Mouse (Mus musculus): Measurements from ENCODE around the gene Gstt1.
"Not testable (repeated sequence)": the region's sequence is repeated elsewhere in the genome, so short reads cannot be mapped to it uniquely, and the experiment has no call there.

Gstt1 gene

DNA sequence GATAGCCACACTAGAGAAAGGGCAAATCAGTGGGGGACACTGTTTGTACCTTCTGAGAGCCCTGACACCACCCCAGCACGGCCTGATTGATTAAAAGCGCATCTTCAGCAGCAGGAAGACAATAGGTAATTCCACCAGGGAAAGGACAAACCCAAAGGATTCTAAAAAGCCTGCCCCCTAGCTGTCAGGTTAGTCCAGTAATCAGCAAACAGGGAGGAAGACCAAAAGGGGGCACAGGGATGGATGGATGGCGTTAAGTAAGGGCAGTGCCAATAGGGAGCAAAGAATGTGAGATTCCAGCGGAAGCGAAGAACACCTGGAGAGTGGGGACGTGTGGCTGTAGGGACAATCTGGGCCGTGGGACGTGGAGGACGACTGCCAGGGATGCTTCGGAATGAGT is 20.3 kb upstream of the Gstt1 start:
- DNase-seq (ENCODE audit: low spot score in 2 of 2), result no peak

DNA sequence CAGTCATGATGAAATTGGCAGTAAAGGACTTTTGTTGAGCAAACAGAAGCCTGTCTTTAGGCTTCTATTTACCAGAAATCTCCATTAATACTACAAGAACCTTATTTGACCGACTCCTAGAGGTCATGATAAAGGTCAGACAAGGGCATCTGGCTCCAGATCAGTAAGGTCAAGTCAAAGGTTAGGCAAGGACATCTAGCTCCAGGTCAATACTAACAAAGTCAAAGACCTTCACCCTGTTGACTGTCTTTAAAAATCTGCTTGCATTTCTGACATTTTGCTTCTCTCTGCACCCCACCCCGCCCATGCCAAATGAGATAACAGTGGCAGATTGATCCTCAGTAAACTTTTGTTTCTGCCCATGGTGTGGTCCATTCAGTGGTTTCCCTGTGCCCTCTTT is 5.8 kb upstream of the Gstt1 start:
- DNase-seq (ENCODE audit: low spot score in 2 of 2), result no peak

DNA sequence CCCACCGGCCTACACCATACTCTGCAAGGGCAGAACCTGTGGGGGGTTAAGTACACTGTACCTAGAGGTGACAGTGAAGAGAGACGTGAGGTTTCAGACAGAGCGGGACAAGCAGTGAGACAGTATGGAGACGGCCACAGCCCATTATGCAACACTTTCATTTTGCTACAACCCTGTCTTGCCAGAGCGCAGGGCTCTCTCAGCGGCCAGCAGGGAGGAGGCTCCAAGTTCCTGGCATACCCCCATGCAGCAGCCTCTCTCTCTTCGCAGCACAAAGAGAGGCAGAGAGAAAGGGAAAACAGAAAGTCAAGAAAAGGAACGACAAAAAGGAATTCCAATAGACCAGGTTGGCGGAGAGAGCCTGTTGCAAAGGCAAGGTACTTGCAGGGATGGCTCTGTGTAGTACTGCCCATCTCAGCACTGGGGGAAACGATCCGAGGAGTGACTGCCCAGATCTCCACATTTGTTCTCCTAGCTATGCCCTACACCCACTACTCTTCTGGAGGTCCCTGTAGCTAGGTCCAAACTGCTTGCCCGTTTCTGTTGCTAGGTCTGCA is 687 bp downstream of the Gstt1 start:
- DNase-seq (ENCODE audit: low spot score in 2 of 2), result peak; percentile 8 to 24

DNA sequence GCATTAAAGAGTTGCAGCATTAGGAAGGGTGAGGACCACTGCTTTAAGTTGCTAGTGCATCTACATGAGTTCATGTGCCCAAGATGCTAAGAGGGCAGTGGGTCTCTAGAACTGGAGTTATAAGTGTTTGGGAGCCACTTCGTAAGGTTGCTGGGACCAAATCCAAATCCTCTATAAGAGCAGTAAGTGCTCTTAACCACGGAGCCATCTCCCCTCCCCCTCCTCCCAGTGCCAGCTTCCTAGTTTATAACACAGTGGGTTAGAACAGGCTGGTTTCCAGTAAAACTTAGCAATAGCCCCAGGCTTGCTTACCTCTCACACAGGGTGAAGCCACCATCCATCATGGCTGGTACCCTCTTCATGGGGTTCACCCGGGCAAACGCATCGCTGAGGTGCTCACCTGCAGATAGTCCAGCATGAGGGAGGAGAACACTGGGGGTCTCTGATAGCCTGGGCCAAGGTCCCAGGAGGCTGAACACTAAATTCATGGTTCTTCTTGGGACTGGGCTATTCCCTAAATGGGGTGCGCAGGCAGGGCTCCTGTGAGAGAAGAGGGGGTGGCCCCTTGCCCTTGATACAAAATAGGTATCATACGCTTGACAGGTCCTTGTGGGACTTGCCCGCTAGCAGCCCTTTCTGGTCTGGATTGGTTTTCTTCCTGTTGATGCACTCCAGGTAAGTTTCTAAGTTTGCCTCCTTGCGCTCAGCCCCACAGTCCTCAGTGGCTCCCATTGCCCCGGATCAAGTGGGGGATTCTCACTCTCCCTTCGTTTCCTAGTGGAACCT is 1.5 kb downstream of the Gstt1 start:
- no peak for DNase-seq (ENCODE audit: low spot score in 2 of 2)

DNA sequence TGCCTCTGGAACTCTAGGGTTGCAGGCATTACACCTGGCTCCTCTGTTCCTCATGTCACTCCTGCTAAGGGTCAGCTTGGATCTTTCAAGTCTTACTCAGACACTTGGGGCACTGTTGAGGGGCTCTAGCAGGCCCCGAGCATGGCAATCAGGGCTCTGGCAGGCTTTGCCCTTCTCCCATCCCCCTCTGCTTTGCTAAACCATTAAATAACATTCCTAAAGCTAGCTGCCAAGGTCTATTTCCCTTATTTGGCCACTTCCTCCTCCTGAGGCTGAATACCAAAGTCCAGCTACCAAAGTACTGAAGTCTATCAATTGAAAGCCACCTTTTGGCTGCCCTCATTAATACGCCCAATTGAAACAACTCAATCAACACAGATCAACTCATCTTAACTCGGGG is 3.5 kb downstream of the Gstt1 start:
- DNase-seq (ENCODE audit: low spot score in 2 of 2), result no peak

DNA sequence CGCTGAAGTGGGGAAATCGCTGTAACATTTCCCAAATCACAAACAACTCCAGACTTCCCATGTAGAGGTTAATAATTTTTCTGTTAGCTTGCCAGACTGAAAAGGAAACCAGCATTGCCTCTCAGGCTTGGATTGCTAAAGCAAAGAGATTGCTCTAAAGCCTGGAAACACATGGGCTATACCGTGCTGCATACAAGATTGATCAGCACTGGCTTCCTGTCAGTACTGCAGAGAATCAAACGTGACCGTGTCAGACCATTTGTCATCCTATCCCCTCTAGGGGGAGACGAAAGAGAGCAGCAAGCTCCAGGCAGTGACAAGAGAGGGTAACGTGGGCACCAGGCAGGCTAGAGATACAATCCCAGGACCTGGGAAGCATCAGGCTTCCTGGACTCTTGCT is 7.6 kb downstream of the Gstt1 start:
- no peak for DNase-seq (ENCODE audit: low spot score in 2 of 2)

DNA sequence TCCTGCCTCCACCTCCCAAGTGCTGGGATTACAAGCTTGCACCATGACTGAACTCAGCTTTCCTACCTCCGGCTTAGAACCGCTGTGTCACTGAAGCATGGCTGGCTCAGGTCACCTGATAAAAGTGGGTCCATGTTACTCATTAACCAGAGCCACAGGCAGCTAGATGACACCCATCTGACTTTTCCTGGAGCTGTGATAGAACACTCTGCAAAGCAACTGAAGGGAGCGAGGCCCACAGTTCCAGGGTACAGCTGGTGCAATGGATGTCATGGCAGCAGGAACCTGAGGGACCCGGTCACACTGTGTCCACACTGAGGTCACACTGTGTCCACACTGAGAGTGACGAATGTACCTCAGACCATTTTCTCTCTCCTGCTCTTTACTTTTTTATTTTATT is 8.5 kb downstream of the Gstt1 start:
- no peak for DNase-seq (ENCODE audit: low spot score in 2 of 2)

DNA sequence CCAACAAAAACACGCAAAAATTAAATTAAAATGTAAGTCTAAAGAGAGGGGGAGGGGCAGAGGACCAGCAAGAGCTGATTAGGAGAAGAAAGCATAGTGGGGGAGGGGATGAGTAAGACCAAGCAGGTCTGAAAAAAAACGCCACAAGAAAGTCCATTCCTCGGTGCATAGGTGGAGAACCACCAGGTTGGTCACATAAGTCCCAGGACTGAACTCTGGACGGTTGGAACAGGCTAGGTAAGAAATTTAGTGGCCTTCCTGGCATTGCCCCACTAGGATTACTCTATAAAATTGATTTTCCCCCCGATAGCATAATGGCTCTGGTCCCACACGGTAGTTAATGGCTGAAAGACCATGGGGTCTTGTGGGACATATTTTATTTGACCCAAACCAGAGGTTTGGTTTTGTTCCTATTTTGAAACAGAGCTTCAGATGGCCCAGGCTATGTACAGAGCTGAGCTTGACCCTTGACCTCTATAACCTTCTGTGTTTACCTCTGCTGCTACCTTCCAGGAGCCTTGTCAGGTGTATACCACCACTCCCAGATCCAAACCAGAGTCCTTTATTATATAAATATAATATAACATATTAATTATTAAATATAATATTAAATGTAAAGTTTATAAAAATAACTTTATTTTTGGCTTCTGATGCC is 9.2 kb downstream of the Gstt1 start:
- no peak for DNase-seq (ENCODE audit: low spot score in 2 of 2)

DNA sequence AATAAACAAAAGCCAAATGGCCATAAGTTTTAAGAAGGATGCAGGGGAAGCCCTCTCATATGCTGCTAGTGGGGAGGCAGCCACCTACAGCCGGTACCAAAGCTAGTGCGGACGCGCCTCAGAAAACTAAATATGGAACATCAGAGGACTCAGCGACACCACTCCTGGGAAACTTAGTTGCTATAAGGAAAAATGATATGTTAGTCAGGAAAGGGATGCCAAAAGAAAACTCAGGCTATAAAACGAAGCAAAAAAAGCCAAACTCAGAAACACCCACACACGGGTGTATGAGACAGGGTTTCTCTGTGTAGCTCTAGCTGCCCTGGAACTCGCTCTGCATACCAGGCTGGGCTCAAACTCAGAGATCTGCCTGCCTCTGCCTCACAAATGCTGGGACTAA is 10.1 kb downstream of the Gstt1 start:
- DNase-seq (ENCODE audit: low spot score in 2 of 2), result no peak

DNA sequence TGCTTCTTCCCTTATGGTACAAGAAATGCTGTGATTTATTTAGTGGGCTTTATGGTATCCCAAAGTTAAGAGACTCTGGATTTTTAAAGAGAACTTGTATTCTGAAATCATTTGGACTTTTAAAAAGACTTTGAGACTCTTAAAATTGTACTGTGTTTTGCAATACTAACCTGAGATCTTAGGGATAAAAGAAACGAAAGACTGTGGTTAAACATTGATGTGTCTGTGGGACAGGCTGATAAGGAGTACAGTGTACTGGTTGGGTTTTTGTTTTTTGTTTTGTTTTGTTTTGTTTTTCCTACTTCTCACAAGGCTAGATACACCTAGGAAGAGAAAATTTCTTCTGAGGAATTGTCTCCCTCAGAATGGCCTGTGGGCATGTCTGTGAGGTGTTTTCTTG is 12.9 kb downstream of the Gstt1 start:
- DNase-seq (ENCODE audit: low spot score in 2 of 2), result no peak

DNA sequence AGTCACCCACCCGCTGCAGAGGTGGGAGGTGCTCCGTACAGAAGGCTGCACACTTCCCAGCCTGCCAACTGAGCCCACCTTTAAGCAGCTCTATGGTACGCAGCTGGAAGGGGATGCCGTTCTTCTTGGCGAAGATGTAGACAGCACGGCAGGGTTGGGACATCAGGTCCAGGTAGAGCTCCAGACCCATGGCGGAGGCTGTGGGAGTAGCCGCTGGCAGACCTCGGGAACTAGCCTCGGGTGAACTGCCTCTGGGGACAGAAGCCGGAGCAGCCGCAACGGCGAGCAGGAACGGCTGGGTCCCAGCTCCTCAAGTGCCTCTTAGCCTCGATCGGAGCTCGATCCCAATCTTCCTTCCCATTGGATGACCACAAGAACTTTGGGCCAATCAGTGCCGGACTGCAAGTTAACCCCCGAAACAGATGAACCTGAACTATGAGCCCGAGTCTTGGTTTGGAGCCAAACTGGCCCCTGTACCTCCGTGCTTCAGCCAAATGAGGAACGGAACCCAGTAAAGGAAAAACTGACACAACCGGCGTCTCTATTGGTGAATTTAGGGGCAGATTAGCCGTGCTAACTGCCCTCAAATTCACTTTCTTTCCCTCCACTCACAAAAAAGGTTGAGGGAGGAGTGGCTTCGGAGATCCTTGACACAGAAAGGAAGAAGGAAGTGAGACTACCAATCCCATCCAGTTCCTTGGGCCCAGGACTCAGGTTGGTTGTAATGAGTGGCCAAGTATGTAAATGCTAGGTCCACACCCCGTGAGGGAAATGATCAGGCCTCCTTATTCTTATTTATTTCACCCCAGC is 17.4 kb downstream of the Gstt1 start, which contains the start of the genes Gm20441 and Gstt3:
Gene Gm20441 (minus strand): TSS at position 186 of the 810 bp plus-strand sequence.
Gene Gstt3 (minus strand): TSS at position 646 of the 810 bp plus-strand sequence.
- DNase-seq (ENCODE audit: low spot score in 2 of 2), result peak; percentile 9 to 21

DNA sequence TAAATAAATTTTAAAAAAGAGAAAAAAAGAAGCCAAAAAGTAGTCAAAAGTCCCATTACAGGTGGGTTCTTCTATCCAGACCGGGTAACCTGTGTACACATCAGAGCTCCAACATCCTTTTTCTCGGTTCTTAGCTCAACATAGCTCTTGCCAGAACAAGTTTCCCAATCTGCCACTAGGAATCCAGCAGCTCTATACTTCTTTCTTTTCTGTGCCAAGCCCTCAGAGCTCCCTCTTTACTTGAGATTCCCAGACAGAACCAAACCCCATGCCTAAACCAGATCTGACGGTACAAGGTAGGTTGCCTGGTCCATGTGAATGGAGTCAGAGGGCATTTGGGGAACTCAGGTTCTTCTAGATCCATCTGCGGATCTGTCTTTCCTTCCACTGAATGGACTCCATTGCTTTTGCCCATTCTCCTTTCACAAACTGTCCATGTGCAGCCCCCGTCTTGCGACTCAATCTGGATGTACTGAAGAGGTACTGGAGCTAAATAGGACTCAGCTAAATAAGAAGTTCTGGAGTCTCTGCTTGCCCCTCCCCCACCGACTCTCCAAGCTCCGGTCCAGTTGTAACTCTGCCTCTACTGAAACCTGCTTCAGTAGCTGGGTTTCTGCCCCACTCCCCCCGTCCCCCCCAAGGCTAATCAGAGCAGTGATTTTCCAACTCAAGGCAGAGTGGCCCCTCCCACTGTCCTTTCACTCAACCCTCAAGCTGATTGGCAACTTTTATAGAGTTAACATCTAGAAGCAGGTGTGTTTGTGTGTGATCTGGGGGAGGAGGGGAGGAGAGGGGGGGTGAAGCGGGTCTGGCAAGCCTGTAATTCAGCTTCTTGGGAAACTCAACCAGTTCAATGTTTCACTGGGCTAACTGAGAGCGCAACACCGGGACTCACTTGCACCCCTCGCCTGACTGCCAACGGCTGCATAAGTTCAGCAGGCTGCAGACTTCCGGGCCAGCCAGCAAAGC is 18.9 kb downstream of the Gstt1 start:
- DNase-seq (ENCODE audit: low spot score in 2 of 2), result no peak

DNA sequence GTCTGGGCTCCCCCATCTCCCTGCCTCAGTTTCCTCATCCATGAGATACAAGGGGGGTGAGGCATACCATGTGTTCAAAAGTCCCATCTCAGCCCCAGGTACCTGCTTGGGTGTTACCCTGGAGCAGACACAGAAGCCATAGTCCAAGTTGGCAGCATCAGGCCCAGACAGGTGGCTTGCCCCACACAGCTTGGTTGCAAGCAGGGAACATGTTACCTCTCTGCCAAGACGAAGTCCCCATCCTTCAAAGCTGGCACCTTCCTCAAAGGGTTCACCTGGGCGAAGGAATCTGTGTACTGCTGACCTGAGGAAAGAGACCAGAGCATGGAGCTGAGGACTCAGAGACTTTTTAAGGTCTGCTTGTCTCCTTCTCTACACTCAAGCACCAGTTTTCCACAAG is 20.5 kb downstream of the Gstt1 start:
- DNase-seq (ENCODE audit: low spot score in 2 of 2), result no peak

DNA sequence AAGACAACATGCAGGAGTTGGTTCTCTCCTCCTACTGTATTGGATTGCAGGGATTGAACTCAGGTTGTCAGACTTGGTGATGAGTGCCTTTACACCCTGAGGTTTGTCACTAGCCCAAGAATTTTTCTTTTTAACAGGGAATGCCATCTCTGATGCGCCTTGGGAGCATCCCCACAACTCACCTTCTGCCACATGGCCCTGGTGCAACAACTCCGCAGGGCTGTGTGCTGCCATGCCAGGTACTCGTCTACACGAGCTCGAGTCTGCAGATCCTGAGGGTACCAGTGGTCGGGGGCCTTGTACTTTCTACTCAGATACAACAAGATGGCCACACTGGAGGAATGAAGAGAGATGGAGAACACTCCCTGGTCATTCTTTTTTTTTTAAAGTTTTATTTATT is 21.8 kb downstream of the Gstt1 start:
- no peak for DNase-seq (ENCODE audit: low spot score in 2 of 2)

DNA sequence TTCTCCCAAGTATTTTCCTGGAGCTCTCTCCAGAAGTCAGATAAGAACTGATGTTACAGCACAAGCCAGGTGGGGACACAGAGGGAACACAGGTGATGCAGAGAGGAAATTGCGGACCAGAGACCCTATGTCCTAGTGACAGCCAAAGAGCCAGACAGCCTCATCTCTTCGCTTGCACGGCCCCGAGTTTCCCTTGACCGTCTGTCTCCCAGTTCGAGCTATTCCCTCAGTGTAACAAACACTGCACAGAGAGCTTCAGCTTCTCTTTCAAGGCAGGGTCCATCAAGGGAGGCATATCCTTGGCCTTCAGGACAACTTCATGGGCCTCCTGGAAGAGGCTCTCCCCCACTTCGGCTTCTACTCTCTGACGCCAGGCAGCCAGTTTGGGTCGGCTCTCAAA is 23.8 kb downstream of the Gstt1 start:
- no peak for DNase-seq (ENCODE audit: low spot score in 2 of 2)

DNA sequence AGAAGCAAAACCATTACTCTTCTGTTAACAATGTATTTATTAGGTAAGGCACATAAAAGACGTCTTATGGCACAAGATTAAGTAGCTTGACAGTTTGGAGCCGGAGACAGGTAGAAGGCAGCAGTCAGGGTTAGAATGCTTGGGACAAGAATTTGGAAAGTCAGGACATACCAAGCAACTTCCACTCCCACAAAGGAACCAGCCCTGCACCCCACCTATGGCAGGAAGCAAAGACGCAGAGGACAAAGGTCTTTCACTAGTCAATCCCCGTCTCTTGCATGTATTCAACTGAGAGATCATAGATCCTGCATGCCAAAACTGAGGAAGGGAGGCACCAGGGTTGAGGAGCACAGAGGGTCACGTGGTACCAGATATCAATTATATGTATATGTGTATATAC is 24.3 kb downstream of the Gstt1 start:
- DNase-seq (ENCODE audit: low spot score in 2 of 2), result no peak

DNA sequence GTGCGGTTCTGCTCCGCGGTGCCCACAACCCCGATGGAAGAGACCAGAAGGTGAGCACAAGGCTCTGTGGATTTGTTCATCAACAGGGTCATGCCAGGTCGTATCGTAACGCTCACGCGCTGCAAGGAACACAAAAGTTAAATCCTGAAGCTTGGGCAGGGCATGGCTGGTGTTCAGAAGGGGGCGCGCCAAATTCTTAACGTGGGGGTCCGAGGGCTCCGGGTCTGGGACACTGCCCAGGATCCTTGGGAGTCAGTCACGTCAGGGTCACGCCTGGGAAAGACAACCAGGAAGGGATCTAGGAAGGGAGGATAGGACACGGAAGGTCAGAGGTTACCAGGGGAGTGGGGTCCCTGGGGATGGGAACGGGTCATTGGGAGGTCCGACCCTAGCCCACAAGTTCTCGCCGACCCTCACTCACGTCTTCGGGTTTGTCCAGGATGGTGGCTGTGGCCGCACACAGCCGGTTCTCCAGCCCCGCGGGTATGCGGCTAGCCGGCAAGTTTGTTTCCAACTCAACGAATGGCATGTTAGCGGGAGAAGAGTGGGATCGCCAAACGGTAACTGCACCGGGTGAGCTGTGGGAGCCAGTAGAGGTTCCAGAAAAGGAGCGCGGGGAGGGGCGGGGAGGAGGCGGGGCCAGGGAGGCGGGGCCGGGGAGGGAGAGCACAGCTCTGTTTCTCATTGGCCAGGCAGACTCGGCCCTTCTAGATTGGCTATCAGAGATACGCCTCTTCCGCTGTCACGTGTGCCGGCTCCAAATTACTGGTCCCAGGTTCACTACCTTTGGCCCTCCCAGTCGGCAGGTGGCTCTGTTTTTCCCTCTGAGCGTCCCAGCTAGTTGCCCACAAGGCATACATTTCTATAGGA is 25.4 kb downstream of the Gstt1 start, which contains the start of gene Ddt:
Gene Ddt (minus strand): TSS at position 620 of the 870 bp plus-strand sequence.
- peak; percentile 66 to 83 for DNase-seq (ENCODE audit: low spot score in 2 of 2)

DNA sequence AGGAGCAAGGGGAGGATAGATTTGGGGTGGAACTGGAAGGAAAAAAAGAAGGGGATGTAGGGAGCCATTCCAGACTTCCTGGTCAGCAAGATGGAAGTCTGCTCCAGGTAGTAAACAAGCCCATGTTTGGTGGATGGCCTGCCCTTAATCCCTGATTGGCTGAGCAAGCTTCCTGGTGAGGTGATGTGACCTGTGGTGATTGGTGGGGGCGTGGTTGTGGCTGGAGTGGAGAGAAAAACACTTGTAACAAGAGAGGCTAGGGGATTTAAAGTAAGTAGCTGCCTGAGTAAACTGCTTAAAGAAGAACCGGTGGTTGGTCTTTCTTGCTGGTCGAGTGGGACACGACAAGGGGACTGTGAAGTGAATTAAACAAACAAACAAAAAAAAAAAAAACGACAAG is 30.6 kb downstream of the Gstt1 start:
- DNase-seq (ENCODE audit: low spot score in 2 of 2), result not testable (repeated sequence)

DNA sequence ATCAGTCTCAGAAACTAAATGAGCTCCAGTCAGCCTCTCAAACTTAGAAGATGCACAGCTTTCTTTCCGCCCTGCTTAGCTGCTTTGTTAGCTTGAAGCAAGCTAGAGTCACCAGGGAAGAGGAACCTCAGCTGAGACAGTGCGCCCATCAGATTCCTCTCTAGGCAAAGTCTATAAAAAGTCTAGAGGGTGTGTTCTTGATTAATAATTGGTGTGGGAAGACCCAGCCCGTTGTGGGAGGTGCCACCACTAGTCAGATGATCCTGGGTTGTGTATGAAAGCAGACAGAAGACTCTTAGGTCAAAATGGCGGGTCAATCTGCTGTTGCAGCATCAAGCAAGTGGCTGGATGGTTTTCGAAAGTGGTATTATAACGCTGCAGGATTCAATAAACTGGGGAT is 31.5 kb downstream of the Gstt1 start:
- DNase-seq (ENCODE audit: low spot score in 2 of 2), result no peak
